Mouse (Mus musculus) kidney, adult 18-20 months (tissue): ENCODE results near the gene Lyl1.

Experiments used
- DNase-seq: peaks from one replicate; pipeline ENCODE4 v3.0.0; 2021

The Lyl1 gene

DNA sequence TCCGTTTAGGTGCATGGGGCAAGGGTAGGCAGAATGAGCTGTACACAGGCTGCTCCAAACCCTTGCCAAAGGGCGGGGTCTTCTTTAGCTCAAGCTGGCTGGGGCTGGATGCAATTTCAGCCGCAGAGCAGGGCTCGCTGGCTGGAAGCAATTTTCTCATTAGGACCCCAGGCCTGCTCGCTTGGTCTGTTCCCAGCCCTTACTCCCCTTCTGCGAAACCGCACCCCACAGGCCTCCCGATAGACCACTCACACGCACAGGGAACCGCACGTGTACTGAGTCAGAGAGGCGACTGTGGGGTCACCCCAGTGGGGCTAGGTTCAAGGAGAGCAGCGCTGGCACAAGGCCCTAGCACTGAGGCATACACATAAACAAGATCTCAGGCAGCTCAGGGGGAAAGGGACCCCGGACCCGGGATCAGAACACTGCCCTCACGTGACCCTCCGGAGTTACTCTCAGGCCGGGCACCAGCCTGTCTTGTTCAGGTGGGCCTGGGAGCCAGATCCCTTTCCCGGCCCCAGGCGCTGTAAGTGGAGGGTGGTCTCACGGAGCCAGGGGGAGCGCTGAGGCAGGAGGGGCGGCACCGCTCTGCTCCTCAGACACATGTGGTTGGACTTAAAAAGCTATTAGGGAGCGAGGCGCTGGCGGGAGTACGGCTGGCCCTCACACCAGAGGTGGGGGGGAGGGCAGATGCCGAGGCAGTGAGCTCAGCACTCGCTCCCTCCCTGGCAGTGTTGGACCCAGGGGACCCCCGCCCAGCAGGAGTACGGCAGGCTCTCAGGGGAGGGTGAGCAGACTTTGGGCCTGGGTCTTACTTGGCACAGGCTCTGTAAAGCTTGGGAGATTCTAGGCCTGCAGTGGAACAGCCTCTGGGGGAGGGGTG, 41.2 kb downstream of the Lyl1 start:
- DNase-seq: no peak

GRCm38 (mm10) chr8:84743054-84743415, 41.8 kb downstream of the Lyl1 start:
- no peak for DNase-seq

DNA sequence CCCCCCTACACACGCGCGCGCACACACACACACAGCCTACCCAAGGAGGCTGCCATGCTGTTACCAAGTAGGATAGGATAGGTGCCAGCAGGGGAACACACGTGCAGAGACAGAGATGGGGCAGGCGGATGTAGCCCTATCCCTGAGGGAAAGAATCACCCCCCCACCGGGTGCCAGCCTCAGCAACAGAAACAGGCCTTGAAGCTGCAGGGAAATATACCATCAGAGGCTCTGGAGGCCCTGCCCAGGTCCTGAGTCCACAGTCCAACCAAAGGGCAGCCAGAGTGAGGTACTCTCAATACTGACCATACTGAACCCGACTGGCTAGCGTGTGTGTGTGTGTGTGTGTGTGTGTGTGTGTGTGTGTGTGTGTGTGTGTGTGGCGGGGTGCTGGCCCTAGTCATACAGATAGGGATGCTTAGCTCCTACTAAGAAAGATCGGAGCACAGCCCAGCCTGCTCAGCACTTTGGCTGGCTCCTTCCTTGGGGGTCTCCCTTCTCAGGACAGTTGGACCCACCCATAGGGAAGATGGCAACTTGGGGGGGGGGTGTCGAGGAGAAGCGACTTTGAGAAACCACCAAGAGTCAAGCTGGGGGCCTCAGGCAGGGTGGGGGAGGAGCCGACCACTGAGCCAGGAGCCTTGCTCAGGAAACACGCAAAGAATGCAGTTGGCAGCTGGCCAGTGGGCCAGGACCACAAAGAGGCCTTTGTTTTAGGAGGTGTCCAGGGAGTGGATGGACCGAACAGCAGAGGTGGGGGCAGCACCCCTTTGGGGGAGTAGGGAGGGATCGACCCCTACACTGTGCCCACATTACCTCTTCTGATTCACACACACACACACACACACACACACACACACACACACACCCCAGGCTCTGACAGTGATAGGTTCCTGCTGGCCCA, 42.5 kb downstream of the Lyl1 start:
- peak; percentile 71 for DNase-seq

DNA sequence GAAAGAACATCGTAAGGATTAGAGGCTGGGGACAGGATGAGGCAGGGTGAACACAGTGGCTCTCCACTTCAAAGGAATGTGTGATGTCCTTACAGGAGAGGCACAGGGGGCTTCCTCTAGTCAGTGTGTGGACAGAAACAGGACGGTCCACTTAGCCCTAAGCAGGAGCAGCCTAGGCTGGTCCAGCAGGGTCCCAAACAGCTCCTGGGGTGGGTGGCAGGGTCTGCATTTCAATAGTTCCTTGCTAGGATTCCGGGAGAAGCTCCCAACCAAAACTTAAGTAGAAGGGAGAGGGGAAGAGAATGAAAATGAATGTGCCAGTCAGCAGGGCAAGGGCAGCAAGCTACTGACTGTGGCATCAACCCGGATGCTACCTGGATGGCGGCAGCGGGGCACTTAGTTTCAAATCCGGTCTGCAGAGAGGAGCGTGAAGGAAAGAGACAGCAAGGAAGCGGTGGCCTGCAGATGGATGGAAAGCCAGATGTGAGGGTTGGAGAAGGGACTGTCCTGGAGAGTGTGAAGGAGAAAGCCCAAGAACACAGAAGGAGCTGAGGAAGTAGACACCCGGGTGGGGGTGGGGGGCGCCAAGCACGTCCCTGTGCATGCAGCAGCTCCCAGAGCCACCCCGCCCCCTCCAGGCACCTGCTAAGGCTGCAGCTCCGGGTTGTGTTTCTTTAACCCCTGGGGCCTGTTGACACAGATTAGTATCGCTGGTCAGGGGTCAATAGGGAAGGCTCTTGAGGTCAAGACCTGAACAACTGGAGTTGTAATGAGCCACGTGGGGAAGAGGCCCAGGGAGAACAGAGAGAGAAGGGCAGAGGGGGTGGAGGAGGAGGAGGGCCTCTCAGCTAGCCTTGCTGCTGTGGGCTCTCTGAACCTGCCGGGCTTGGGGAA, 44.0 kb downstream of the Lyl1 start:
- DNase-seq: no peak

- no peak for DNase-seq
Observed at GRCm38 (mm10) chr8:84749519-84749918, 48.3 kb downstream of the Lyl1 start.

GRCm38 (mm10) chr8:84752734-84753582, 51.7 kb downstream of the Lyl1 start:
- no peak for DNase-seq
